Mouse (Mus musculus) neural tube, embryonic 10.5 days (tissue): ENCODE measurements around the gene Gm21750.
"Not testable (repeated sequence)": the region's sequence is repeated elsewhere in the genome, so short reads cannot be mapped to it uniquely, and the experiment has no call there.

ENCODE experiments used
- DNase-seq: peaks from one replicate; pipeline ENCODE4 v3.0.0-alpha.2; 2017; ENCODE audit warnings: low spot score; ENCODE audit errors: extremely low spot score

The Gm21750 gene

GRCm38 (mm10) chr14:73660925-73661324, at the start of gene Gm21750:
Gene Gm21750 (plus strand): TSS chr14:73661225.
- DNase-seq: not testable (repeated sequence)

GRCm38 (mm10) chr14:73614961-73615360, 46.1 kb upstream of the Gm21750 start:
- not testable (repeated sequence) for DNase-seq

- no peak for DNase-seq
Observed at GRCm38 (mm10) chr14:73620880-73621279, 40.1 kb upstream of the Gm21750 start.

GRCm38 (mm10) chr14:73622988-73623387, 38.0 kb upstream of the Gm21750 start:
- DNase-seq: no peak

GRCm38 (mm10) chr14:73625469-73625868, 35.6 kb upstream of the Gm21750 start:
- no peak for DNase-seq

- DNase-seq: no peak
Observed at GRCm38 (mm10) chr14:73631511-73631910, 29.5 kb upstream of the Gm21750 start.

- DNase-seq: no peak
Observed at GRCm38 (mm10) chr14:73632648-73633263, 28.3 kb upstream of the Gm21750 start.

GRCm38 (mm10) chr14:73634356-73634755, 26.7 kb upstream of the Gm21750 start:
- DNase-seq: no peak

- no peak for DNase-seq
Observed at GRCm38 (mm10) chr14:73637460-73637859, 23.6 kb upstream of the Gm21750 start.

- DNase-seq: no peak
Observed at GRCm38 (mm10) chr14:73650179-73650578, 10.8 kb upstream of the Gm21750 start.

GRCm38 (mm10) chr14:73670091-73670490, 9.1 kb downstream of the Gm21750 start:
- DNase-seq: no peak

- DNase-seq: no peak
Observed at GRCm38 (mm10) chr14:73687726-73688125, 26.7 kb downstream of the Gm21750 start.

GRCm38 (mm10) chr14:73688427-73688826, 27.4 kb downstream of the Gm21750 start:
- no peak for DNase-seq

GRCm38 (mm10) chr14:73700256-73700655, 39.2 kb downstream of the Gm21750 start:
- DNase-seq: no peak

- DNase-seq: no peak
Observed at GRCm38 (mm10) chr14:73709412-73710110, 48.5 kb downstream of the Gm21750 start.
